Mouse (Mus musculus) hematopoietic multipotent progenitor cell, adult 10-12 weeks (in vitro differentiated cells): ENCODE data around the gene Rab2b. TPM values are rescaled to one million over a fixed set of nuclear protein-coding genes. Genes with fewer than 3 reads are reported as not detected.

ENCODE experiments used
- polyA plus RNA-seq: library from polyadenylated mRNA; stranded (reverse); fragments of >175 nt; gene quantifications from 2 replicates; pipeline ENCODE4 v1.2.3, GENCODE M21; 2012; ENCODE audit warnings: low replicate concordance

The Rab2b gene
- polyA plus RNA-seq, result 0.48 and 1.7 TPM in 2 replicates

GRCm38 (mm10) chr14:52278932-52279746 lies at the start of gene Rab2b, which contains the start of gene Tox4:
Gene Rab2b, minus strand, starts transcription at chr14:52279545.
Gene Tox4, plus strand, starts transcription at chr14:52279146.

GRCm38 (mm10) chr14:52327910-52328812 lies 48.8 kb upstream of the Rab2b start, which contains the start of gene Sall2:
Gene Sall2, minus strand, starts transcription at chr14:52328762.

GRCm38 (mm10) chr14:52304644-52305271 lies 25.4 kb upstream of the Rab2b start, which contains the start of gene Mettl3:
Gene Mettl3, minus strand, starts transcription at chr14:52305128.

GRCm38 (mm10) chr14:52257484-52258213 lies 21.7 kb downstream of the Rab2b start, which contains the start of gene Chd8:
Gene Chd8, minus strand, starts transcription at chr14:52257780.

Other genes starting within 250 kb of the Rab2b start
- not detected in 2 replicates for gene Olfr221, start 237.1 kb downstream of the Rab2b start, polyA plus RNA-seq
- gene Hnrnpc, start 175.5 kb downstream of the Rab2b start, polyA plus RNA-seq, result 12.0 and 24.1 TPM in 2 replicates
- gene Rpgrip1, start 168.8 kb downstream of the Rab2b start, polyA plus RNA-seq, result 6.8 and 11.8 TPM in 2 replicates
- 7.8 and 20.4 TPM in 2 replicates for gene Supt16, start 82.1 kb downstream of the Rab2b start, polyA plus RNA-seq
- gene Chd8, start 21.8 kb downstream of the Rab2b start, polyA plus RNA-seq, result 9.6 and 30.6 TPM in 2 replicates
- 24.0 and 40.0 TPM in 2 replicates for gene Tox4, start 399 bp downstream of the Rab2b start, polyA plus RNA-seq
- gene Mettl3, start 25.6 kb upstream of the Rab2b start, polyA plus RNA-seq, result 5.0 and 12.1 TPM in 2 replicates
- 2.6 and 3.0 TPM in 2 replicates for gene Sall2, start 49.2 kb upstream of the Rab2b start, polyA plus RNA-seq
- gene Olfr1513, start 76.9 kb upstream of the Rab2b start, polyA plus RNA-seq, result not detected in 2 replicates
- gene Olfr1512, start 99.6 kb upstream of the Rab2b start, polyA plus RNA-seq, result not detected in 2 replicates
- not detected in 2 replicates for gene Olfr1511, start 117.8 kb upstream of the Rab2b start, polyA plus RNA-seq
- not detected in 2 replicates for gene Olfr1510, start 134.8 kb upstream of the Rab2b start, polyA plus RNA-seq
- gene Olfr1509, start 163.4 kb upstream of the Rab2b start, polyA plus RNA-seq, result not detected in 2 replicates
- gene Olfr1508, start 187.9 kb upstream of the Rab2b start, polyA plus RNA-seq, result not detected in 2 replicates
- not detected in 2 replicates for gene Olfr1507, start 216.2 kb upstream of the Rab2b start, polyA plus RNA-seq